Mouse (Mus musculus) gastrocnemius, postnatal 4 days (tissue): Measurements from ENCODE around the gene Fzd10. TPM values are rescaled to one million over a fixed set of nuclear protein-coding genes. Genes with fewer than 3 reads are reported as not detected.
A peak's percentile ranks its signal among the peaks of the same experiment; 100 is the strongest.

Experiments used
- DNase-seq, 2 experiments: peaks; one replicate each; pipeline ENCODE4 v3.0.0; 2021 to 2022; ENCODE audit warnings: low spot score in 2 of 2, mixed read lengths in 2 of 2
- total RNA-seq, 2 experiments: library from RNA; stranded (reverse); gene quantifications; 2 replicates each; pipeline ENCODE4 v1.2.3; 2021

Gene Fzd10
- total RNA-seq, 2 experiments from 2014 or later = 16.5 to 21.5 TPM

DNA sequence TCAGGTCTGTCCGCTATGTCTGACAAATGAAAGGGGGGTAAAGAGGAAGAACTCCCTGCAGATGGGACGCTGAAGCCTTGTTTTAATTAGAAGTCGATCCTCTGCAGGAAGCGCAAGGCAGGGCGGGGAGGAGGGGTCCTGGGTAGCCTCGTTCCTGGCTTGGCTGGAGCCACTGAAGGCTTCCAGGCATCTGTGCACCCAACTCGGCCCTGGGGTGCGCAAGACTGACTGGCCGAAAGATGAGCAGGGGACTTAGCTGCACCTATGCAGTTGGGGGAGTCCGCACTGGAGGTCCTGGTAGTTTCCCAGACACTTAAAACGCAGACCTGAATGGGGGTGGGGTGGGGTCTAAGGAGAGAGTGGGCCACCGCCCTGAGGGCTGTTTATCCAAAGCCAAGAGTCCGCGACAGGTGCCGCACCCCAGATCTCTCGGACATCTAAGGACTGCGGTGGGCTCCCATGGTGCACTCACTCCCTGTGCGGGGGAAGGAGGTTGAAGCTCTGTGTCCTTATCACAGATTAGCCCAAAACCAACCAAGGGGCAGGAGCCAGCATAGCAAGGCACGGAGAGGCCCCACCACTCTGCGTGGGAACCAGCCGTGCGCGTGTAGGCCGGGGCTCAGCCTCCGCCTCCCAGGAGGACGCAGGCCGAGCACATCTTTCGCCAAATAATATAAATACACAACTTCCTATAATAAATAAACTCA, 1.1 kb upstream of the Fzd10 start:
- no peak for DNase-seq

- no peak for DNase-seq
Measured at GRCm38 (mm10) chr5:128601036-128602019, 684 bp downstream of the Fzd10 start.

GRCm38 (mm10) chr5:128603693-128604092, 3.0 kb downstream of the Fzd10 start:
- no peak for DNase-seq

DNA sequence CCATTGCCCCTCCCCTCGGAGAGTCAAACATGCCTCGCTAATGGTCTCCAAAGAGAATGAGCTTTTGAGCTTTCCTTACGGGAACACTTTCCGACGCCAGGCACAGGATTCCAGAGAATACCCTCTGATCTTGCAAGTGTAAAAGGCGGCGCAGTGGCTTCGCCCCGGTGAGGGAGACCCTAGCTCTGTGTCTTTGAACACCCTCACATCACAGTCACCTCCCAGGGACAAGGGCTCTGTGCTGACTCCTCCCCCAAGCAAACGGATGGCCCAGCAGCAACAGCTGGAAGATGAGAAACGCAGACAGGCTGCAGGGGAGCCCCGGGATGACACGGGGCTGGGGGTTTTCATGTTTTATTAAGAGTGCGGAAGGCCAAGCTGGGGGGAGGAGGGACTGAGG, 6.0 kb downstream of the Fzd10 start:
- DNase-seq = no peak

DNA sequence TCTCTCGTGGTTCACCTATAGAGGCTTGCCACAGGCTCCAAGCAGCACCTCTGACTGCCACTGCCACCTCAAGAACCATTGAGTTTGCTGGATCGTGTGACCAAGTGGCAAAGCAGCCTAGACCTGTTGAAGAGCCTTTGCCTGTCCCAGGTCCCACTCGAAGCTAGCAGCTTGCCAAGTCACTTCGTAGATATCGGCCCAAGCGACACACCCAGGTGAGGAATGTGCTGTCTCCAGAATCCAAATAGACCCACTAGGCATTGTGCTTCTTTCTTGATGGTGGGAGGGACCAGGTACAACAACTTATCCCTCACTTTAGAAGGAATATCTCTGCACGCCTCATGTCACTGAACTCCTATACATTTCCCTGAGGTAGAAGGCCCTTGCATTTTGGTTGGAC, 8.4 kb downstream of the Fzd10 start:
- no peak for DNase-seq

GRCm38 (mm10) chr5:128617621-128618020, 17.0 kb downstream of the Fzd10 start:
- no peak for DNase-seq

GRCm38 (mm10) chr5:128619987-128620386, 19.3 kb downstream of the Fzd10 start:
- no peak for DNase-seq

DNA sequence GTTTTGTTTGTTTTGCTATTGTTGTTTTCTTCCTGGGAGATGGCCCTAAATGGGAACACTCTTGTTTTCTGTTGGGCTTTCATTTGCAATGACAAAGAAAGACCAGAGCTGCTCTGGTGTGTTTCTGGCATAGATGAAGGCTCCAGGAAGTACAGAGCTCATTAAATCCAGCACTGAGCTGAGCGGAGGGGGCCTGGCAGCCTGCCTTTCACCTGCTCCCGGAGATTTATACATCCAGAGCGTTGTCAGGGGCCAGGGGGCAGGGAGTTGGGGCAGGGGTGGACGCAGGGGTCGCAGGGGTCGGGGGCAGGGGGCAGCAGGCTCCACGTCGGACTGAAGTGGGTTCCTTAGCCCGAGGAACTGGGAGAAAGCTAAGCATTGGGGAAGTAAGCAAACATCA, 19.8 kb downstream of the Fzd10 start:
- DNase-seq = no peak

DNA sequence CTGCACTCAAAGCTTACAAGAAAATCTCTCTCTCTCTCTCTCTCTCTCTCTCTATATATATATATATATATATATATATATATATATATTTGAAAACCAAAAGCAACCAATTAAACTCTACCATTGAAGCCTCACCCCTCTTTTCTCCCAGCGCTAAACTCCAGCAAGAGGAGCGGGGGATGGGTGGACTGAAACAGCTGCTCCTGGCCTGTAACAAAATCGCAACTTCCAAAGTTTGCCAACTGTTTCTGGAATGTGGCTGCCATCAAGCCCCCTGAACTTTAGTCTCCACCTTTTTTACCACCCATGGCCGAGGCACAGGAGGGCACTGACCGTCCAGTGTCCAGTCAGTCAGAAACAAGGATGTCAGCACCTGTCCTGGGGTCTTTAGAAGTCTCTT, 27.1 kb downstream of the Fzd10 start:
- peak in 1 of 2 experiments; percentile 19 for DNase-seq

DNA sequence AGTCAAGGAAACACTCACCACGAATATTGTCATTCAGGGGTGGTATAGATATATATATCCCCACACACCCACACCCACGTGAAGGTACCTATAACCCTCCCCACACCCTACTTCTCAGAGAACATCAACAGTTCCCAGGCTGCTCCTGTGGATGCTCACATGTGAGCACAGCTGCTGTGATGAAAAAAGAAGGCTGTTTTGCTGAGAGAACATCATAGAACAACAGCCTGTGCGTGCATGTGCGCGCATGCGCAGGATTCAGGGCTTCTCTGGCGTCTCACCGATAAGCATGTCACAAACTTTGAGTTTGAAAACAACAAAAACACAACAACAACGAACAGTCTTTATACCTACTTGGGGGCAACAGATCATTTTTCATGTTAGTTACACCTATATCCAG, 36.0 kb downstream of the Fzd10 start:
- no peak for DNase-seq

DNA sequence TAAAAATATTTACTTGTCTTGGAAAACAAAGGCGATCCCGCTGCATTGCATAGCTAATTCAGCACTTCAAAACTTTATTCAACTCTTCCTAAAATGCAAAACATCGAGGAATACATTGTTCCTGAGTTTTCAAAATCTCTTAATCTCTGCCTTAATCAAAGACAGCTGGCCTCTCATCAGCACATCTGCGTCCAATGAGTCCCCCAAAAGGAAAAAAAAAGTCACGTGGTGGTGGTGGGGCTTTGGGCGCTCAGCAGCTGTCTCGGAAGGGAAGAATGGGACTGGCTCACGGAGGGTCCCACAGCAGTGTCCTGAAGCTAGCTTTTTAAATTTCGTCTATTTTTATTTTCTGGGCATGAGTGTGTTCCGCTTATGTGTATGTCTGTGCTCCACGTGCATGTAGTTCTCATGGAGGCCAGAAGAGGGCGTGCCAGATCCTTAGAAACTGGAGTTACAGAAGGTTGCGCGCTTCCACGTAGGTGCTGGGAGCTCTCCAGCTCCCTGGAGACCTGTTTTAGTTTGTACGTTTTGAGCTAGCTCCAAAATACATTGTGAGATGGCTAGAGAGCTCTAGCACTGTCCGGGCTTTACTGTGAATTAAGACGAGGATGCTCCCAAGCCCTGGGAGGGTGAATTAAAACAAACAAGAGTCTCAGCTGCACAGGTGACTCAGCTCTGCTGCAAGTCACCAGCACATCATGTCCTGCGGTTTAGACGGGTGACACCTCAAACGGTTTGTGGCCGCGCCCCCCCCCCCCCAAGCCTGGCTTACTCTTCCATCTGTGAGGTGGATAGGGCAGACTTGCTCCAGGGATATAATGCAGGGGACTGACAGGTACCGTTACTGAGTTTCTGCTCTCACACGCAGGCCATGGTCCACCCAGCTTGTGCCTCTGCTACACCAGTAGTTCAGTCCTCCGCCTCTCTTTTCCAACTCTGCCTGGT, 36.7 kb downstream of the Fzd10 start:
- DNase-seq = no peak

GRCm38 (mm10) chr5:128638716-128639115, 38.1 kb downstream of the Fzd10 start:
- DNase-seq = no peak

GRCm38 (mm10) chr5:128643065-128643464, 42.4 kb downstream of the Fzd10 start:
- DNase-seq = no peak

- no peak for DNase-seq
Measured at GRCm38 (mm10) chr5:128645720-128646119, 45.1 kb downstream of the Fzd10 start.

DNA sequence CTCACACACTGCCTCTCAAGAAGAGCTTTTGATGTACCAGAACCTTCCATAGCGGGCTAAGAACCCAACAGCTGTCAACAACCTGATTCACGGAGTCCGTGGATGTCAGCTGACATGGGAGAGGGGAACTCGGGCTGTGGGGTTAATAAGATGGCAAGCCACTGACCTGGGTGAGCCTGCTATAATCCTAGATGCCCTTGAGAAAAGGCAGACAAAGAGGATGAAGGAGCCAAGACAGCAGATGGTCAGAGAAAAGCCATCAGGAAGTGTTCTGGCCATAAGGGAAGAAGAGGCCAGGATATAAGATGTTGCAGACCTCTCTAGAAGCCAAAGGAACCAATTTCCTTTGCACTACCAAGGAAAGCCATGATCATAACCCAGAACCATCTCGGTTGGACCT, 45.6 kb downstream of the Fzd10 start:
- no peak for DNase-seq

DNA sequence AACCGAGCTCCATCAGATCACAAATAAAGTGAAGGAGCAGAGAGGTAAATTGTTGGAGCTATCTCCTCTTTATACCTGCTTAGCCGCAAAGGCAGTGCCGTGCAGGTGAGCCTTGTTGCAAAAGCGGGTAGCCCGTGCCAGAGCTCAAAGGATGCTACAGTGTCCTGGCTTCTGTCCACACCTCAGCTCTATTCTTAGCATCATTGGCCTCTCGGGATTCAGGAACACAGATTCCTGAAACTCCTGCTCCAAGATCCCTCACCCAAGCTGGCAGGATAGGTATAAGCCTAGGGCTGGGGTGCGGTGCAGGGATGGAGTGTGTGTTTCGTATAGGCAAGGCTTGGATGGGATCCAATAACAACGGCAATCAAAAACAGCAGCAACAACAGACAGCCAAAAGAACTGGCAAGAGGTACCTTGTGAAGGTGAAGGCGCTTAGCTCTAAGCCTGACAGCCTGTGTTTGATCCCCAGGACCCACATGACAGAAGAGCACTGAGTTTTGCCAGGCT, 46.6 kb downstream of the Fzd10 start:
- DNase-seq = no peak

DNA sequence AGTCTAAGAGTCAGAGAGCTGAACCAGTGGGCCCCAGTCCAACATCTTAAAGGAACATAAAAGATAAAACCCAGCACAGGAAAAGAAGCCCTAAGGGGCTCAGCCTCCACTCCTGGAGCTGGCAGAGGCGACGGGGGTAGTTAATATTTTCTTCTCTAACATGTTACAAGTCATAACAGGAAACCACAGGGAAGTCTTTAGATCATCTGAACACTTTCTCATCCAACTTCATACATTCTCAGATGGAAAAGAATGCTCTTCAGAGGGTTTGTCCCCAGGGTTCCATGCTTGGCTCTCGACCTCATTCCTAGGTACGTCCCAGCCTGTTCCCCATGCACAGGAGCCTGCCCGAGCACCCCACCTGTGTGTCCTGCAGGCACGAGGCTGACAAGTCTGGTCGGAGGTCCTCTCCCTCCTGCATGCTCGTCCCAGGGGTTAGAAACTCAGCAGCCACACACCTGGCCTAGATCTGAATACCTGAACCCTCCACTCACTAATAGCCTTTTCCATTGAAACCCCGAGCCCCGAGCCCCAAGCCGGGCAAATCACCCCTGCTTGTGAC, 48.8 kb downstream of the Fzd10 start:
- no peak for DNase-seq
